Mouse (Mus musculus): Measurements from ENCODE around the gene Fcho2. TPM values are rescaled to one million over a fixed set of nuclear protein-coding genes. Genes with fewer than 3 reads are reported as not detected.

Fcho2 gene
- polyA plus RNA-seq, 1 experiment from 2014 or later: 45.9 TPM

GRCm38 (mm10) chr13:98795511-98795910 is 19.7 kb downstream of the Fcho2 start:
- no peaks in the 10 kb centered on the region for H3K4me1 ChIP-seq (ENCODE audit: insufficient read depth, low read depth, low read length)
- ATAC-seq (no peak), DNase-seq (ENCODE audit: low spot score) (no peak)
- H3K27me3 ChIP-seq (replicated peaks; ENCODE audit: insufficient read depth, low read length): no peaks in the 10 kb centered on the region
- H3K27ac ChIP-seq (ENCODE audit: low read length): no peak overlapping the region
- H3K4me2 ChIP-seq (replicated peaks; ENCODE audit: low read depth, low read length): no peak overlapping the region
- whole genome bisulfite sequencing: 95% methylated on average over 3 of the region's 3 CpGs
- peaks cover 6% of the 10 kb centered on the region; the same call in 1 of the 2 replicates for H3K9me3 ChIP-seq (ENCODE audit: low read length)
- H3K9ac ChIP-seq (replicated peaks; ENCODE audit: low read depth): no peak overlapping the region
- no peak overlapping the region for H3K4me3 ChIP-seq (ENCODE audit: low read depth, low read length)
- H3K36me3 ChIP-seq (ENCODE audit: insufficient read depth, low read length): peaks cover 11% of the 10 kb centered on the region; the same call in 1 of the 2 replicates
- no peak for TF ChIP-seq EP300 (IDR thresholded peaks at IDR 0.05)
- TF ChIP-seq CTCF (IDR thresholded peaks at IDR 0.05): no peak

- Histone ChIP-seq H3K4me2 (replicated peaks; ENCODE audit: low read depth, low read length) (no peak overlapping the region), H3K27ac (ENCODE audit: low read length) (no peak overlapping the region), H3K27me3 (replicated peaks; ENCODE audit: insufficient read depth, low read length) (no peaks in the 10 kb centered on the region), H3K36me3 (ENCODE audit: insufficient read depth, low read length) (0 out of 2 replicates have a peak, but pooled peaks cover 3% of the 10 kb centered on the region), H3K4me3 (ENCODE audit: low read depth, low read length) (no peak overlapping the region), H3K4me1 (ENCODE audit: insufficient read depth, low read depth, low read length) (no peaks in the 10 kb centered on the region), H3K9ac (replicated peaks; ENCODE audit: low read depth) (no peak overlapping the region), H3K9me3 (ENCODE audit: low read length) (no peaks in the 10 kb centered on the region)
- TF ChIP-seq EP300 (IDR thresholded peaks at IDR 0.05) (no peak), CTCF (IDR thresholded peaks at IDR 0.05) (no peak)
- ATAC-seq (no peak), DNase-seq (ENCODE audit: low spot score) (no peak)
- 85% methylated on average over 1 of the region's 1 CpGs for WGBS
Measured at GRCm38 (mm10) chr13:98792864-98793263, 22.4 kb downstream of the Fcho2 start.

GRCm38 (mm10) chr13:98791693-98792092 is 23.6 kb downstream of the Fcho2 start:
- DNase-seq (ENCODE audit: low spot score) (no peak), ATAC-seq (no peak)
- 95% methylated on average over 1 of the region's 1 CpGs for WGBS
- Histone ChIP-seq H3K4me2 (replicated peaks; ENCODE audit: low read depth, low read length) (no peak overlapping the region), H3K9me3 (ENCODE audit: low read length) (no peaks in the 10 kb centered on the region), H3K9ac (replicated peaks; ENCODE audit: low read depth) (no peak overlapping the region), H3K36me3 (ENCODE audit: insufficient read depth, low read length) (no peaks in the 10 kb centered on the region; the same call in 1 of the 2 replicates), H3K27ac (ENCODE audit: low read length) (no peak overlapping the region), H3K27me3 (replicated peaks; ENCODE audit: insufficient read depth, low read length) (no peaks in the 10 kb centered on the region), H3K4me1 (ENCODE audit: insufficient read depth, low read depth, low read length) (no peaks in the 10 kb centered on the region), H3K4me3 (ENCODE audit: low read depth, low read length) (no peak overlapping the region)
- TF ChIP-seq CTCF (IDR thresholded peaks at IDR 0.05): no peak
- TF ChIP-seq EP300 (IDR thresholded peaks at IDR 0.05): no peak

GRCm38 (mm10) chr13:98786970-98787685 is 28.1 kb downstream of the Fcho2 start:
- Histone ChIP-seq H3K9me3 (ENCODE audit: low read length) (no peaks in the 10 kb centered on the region), H3K27ac (ENCODE audit: low read length) (no peak overlapping the region)
- TF ChIP-seq CTCF (IDR thresholded peaks at IDR 0.05) (no peak), EP300 (IDR thresholded peaks at IDR 0.05) (no peak)

GRCm38 (mm10) chr13:98777959-98778358 is 37.3 kb downstream of the Fcho2 start:
- H3K9me3 ChIP-seq (ENCODE audit: low read length): no peaks in the 10 kb centered on the region
- no peak for TF ChIP-seq CTCF (IDR thresholded peaks at IDR 0.05)
- TF ChIP-seq EP300 (IDR thresholded peaks at IDR 0.05): no peak
- H3K9ac ChIP-seq (replicated peaks; ENCODE audit: low read depth): no peak overlapping the region
- no peak overlapping the region for H3K4me2 ChIP-seq (replicated peaks; ENCODE audit: low read depth, low read length)
- DNase-seq (ENCODE audit: low spot score): no peak
- 0 out of 2 replicates have a peak, but pooled peaks cover 4% of the 10 kb centered on the region for H3K36me3 ChIP-seq (ENCODE audit: insufficient read depth, low read length)
- H3K27ac ChIP-seq (ENCODE audit: low read length): no peak overlapping the region
- H3K4me3 ChIP-seq (ENCODE audit: low read depth, low read length): no peak overlapping the region
- H3K27me3 ChIP-seq (replicated peaks; ENCODE audit: insufficient read depth, low read length): no peaks in the 10 kb centered on the region
- H3K4me1 ChIP-seq (ENCODE audit: insufficient read depth, low read depth, low read length): no peaks in the 10 kb centered on the region
- WGBS: 92% methylated on average over 3 of the region's 3 CpGs
- ATAC-seq: no peak

More at GRCm38 (mm10) chr13:98786970-98787685, 28.1 kb downstream of the Fcho2 start:
- ATAC-seq: no peak
- H3K4me1 ChIP-seq (ENCODE audit: insufficient read depth, low read depth, low read length): no peaks in the 10 kb centered on the region
- 80% methylated on average over 5 of the region's 5 CpGs for WGBS
- no peak overlapping the region for H3K4me3 ChIP-seq (ENCODE audit: low read depth, low read length)
- no peak for DNase-seq (ENCODE audit: low spot score)
- H3K27me3 ChIP-seq (replicated peaks; ENCODE audit: insufficient read depth, low read length): no peaks in the 10 kb centered on the region
- H3K36me3 ChIP-seq (ENCODE audit: insufficient read depth, low read length): no peaks in the 10 kb centered on the region; the same call in 1 of the 2 replicates
- no peak overlapping the region for H3K9ac ChIP-seq (replicated peaks; ENCODE audit: low read depth)
- H3K4me2 ChIP-seq (replicated peaks; ENCODE audit: low read depth, low read length): no peak overlapping the region

- TF ChIP-seq CTCF (IDR thresholded peaks at IDR 0.05): no peak
- TF ChIP-seq EP300 (IDR thresholded peaks at IDR 0.05): no peak
- Histone ChIP-seq H3K36me3 (ENCODE audit: insufficient read depth, low read length) (no peaks in the 10 kb centered on the region), H3K4me2 (replicated peaks; ENCODE audit: low read depth, low read length) (no peak overlapping the region), H3K27me3 (replicated peaks; ENCODE audit: insufficient read depth, low read length) (no peaks in the 10 kb centered on the region), H3K9ac (replicated peaks; ENCODE audit: low read depth) (no peak overlapping the region), H3K27ac (ENCODE audit: low read length) (no peak overlapping the region), H3K4me3 (ENCODE audit: low read depth, low read length) (no peak overlapping the region), H3K4me1 (ENCODE audit: insufficient read depth, low read depth, low read length) (no peaks in the 10 kb centered on the region), H3K9me3 (ENCODE audit: low read length) (no peaks in the 10 kb centered on the region)
- DNase-seq (ENCODE audit: low spot score) (no peak), ATAC-seq (no peak)
- 88% methylated on average over 2 of the region's 2 CpGs for WGBS
Measured at GRCm38 (mm10) chr13:98771484-98771883, 43.8 kb downstream of the Fcho2 start.

Measured in lung, postnatal 0 days (tissue).